Mouse (Mus musculus): ENCODE results near the gene Hist1h2bl. TPM values are rescaled to one million over a fixed set of nuclear protein-coding genes. Genes with fewer than 3 reads are reported as not detected.
A peak's percentile ranks its signal among the peaks of the same experiment; 100 is the strongest.

Gene Hist1h2bl
- total RNA-seq, 2 experiments from 2014 or later = 3.9 to 6.5 TPM

DNA sequence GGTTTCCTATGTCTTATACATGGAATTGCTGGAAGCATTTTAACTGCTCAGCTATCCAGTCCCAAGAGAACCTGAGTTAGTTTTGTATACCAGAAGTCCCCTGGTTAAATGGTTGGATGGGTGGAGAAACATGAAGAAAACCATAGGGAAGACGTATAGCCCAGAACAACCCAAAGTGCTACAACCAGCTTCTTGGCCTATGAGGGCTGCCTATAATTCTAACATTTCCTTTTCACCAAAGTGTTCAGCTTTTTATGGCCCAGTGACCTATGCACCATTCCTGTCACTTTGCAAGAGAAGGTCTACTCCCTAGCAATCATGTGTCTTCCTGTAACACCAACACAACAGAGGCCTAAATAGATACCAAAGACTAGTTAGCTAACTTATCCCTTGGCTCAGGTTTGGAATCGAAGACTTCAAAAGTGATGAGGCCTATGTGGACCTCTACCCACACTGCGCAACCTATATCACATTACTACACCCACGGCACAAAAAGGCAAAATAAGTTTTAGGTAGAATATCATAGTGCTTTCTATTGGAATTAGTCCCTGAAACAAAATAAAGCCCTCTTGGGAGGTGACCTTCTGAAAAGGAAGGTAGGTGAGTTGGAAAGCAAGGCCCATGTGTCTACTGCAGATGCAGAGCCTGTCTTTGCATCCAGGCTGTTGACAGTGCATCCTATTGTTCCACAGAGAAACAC lies 2.6 kb upstream of the Hist1h2bl start:
- no peak overlapping the region for H3K27ac ChIP-seq
- no peak for DNase-seq
- H3K4me3 ChIP-seq = no peak overlapping the region
- no peak for TF ChIP-seq CTCF (IDR thresholded peaks at IDR 0.05)
- intact Hi-C loops (cut with DNase I) = loop anchor here (5.0 to 10.0 kb wide), 3 partner anchors 34 to 1966 kb away; partner anchors contain the start of genes Hist1h1b, Hist1h2ac, Hist1h2ak and Hist1h2an

DNA sequence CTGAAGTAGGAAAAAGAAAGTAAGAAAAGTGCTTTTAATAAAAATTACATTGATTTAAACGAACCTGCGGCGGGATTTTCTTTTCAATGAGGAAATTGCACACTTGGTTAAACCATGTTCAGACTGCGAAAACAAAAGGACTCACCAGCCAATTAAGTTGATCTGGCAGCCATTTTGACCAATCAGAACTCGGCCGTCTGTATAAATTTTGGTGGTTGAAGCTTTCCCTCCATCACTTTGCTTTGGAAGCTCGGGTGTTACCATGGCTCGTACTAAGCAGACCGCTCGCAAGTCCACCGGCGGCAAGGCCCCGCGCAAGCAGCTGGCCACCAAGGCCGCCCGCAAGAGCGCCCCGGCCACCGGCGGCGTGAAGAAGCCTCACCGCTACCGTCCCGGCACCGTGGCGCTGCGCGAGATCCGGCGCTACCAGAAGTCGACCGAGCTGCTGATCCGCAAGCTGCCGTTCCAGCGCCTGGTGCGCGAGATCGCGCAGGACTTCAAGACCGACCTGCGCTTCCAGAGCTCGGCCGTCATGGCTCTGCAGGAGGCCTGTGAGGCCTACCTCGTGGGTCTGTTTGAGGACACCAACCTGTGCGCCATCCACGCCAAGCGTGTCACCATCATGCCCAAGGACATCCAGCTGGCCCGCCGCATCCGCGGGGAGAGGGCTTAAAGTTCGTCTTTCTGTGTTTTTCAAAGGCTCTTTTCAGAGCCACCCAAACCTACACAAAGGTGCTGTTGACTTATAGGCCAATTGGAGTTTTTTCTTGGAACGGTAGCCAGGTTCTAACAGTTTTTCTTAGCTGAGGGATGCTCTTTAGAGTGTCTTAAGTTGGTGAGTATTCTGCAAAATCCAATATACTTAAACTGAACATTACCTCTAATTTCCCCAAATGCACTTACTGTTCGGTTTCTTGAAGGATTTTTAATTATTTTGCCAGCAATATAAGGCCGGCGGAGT lies 1.7 kb upstream of the Hist1h2bl start, which contains the start of gene Hist1h3h:
Gene Hist1h3h, plus strand, starts transcription at position 263 of the 961 bp plus-strand sequence.
- intact Hi-C loops (cut with DNase I) = loop anchor here (5.0 to 10.0 kb wide), 3 partner anchors 35 to 1967 kb away; partner anchors contain the start of genes Hist1h1b, Hist1h2ac, Hist1h2ak and Hist1h2an

DNA sequence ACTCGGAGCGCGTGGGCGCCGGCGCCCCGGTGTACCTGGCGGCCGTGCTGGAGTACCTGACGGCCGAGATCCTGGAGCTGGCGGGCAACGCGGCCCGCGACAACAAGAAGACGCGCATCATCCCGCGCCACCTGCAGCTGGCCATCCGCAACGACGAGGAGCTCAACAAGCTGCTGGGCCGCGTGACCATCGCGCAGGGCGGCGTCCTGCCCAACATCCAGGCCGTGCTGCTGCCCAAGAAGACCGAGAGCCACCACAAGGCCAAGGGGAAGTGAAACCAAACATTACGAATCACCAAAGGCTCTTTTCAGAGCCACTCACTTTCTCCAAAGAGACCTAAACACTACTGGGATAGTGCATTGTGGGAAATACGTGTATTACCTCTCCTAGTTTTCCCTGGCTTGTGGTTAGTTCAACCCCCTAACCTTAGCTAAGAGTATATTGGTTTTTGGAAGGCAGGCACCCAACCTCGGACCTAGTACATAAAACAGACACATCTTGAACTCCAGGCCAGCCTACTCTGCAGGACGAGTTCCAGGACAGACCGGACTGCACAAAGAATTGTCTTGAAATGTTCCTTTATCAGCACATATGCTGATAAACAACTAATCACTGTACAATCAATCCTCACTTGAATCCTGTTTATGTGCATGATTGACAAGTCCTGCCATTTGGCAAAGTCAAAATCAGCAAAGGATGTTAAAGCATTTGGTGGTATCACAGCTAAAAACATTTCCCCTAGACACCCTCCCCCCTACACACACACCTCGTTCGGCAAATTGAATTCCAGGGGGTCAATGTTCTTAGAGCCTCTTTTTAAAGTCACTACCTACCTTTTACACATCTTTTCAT lies 823 bp upstream of the Hist1h2bl start:
- peak; percentile 16 for DNase-seq
- H3K27ac ChIP-seq = peak overlapping the region; percentile 77; the same call in 1 of the 2 replicates
- intact Hi-C loops (cut with DNase I) = loop anchor here (5.0 to 10.0 kb wide), 3 partner anchors 36 to 1968 kb away; partner anchors contain the start of genes Hist1h1b, Hist1h2ac, Hist1h2ak and Hist1h2an

More for the DNA sequence above, 1.7 kb upstream of the Hist1h2bl start, which contains the start of gene Hist1h3h:
- Histone ChIP-seq H3K4me3 (peak within 1 kb of the TSS; percentile 76), H3K27ac (peak within 1 kb of the TSS; percentile 65; the same call in 1 of the 2 replicates)
- peak; percentile 63 for DNase-seq

DNA sequence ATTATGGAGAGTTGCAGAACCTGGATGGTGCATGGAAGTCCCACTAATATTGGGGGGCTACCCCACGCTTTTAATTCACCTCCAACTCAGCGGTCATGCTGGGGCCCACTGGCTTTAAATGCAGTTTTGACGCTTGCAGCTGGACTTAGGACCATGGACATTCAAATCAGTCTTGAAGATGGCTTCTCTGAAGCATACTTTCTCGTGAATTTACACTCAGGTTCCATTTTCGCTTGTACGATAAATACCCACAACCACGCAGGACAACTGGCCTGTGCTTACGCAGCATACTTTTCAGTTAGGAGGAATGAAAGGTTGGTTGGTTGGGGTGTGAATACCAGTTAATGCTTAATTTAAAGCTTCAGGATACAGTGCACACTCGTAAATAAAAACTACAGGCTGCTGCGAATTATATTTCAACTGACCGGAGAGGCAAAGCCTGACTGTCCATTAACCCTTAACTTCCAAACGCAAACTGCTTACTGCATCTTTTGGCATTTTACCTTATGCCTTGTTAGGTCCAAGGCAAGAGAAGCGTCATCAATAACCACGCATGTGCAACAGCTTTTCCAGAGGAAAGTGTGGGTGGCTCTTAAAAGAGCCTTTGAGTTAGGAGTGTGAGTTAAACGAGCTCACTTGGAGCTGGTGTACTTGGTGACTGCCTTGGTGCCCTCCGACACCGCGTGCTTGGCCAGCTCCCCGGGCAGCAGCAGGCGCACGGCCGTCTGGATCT lies 646 bp downstream of the Hist1h2bl start:
- intact Hi-C loops (cut with DNase I) = loop anchor here (5.0 to 10.0 kb wide), 3 partner anchors 37 to 1970 kb away; partner anchors contain the start of genes Hist1h1b, Hist1h2ac, Hist1h2ak and Hist1h2an
- H3K27ac ChIP-seq = peak overlapping the region; percentile 77
- DNase-seq = no peak
- H3K4me3 ChIP-seq = peak overlapping the region; percentile 76
- TF ChIP-seq CTCF (IDR thresholded peaks at IDR 0.05) = no peak

More for the DNA sequence above, 823 bp upstream of the Hist1h2bl start:
- peak overlapping the region; percentile 76 for H3K4me3 ChIP-seq

DNA sequence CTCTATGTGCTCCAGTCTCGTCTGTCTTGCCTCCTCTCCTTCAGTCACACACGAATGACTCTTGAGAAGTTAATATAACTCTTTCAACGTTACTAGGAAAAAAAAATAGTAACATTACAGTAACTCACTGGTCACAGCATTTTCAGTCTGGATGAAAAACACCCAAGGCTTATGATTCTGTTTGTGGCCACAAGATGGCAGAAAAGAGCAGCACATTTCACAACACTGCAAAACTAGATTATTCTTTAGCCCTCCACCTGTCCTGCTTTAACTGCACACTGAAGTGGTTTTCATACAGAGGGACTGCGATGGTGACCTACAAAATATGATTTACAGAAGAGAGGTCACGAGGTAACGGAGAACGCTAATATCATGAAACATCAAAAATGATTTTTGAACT lies 1.2 kb downstream of the Hist1h2bl start:
- TF ChIP-seq CTCF (IDR thresholded peaks at IDR 0.05) = peak; percentile 97
- intact Hi-C loops (cut with DNase I) = loop anchor here (1.0 to 10.0 kb wide), 7 partner anchors 20 to 1970 kb away; partner anchors contain the start of genes Hist1h1b, Hist1h2ac, Hist1h2af and Hist1h2ak
- H3K4me3 ChIP-seq = peak overlapping the region; percentile 76
- DNase-seq = peak; percentile 40
- H3K27ac ChIP-seq = no peak overlapping the region

DNA sequence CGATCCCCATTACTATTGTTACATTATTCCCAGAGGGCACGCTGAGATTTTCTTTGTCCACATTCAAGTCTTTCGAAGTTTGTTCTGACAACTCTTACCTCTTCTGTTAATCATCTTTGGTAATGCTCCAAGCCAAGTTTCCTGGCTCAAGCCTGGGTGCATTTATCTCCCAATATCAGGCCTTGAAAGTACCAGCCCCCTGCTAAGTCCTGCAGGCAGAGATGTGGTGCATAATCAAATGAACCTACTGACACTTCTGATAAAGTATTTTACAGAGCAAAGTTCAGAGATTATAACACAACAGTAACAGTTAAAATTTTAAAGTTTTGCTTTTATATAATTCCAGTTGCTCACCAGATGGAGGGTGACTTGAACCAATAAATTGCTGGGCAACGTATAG lies 4.2 kb downstream of the Hist1h2bl start:
- Histone ChIP-seq H3K27ac (no peak overlapping the region), H3K4me3 (peak overlapping the region; percentile 89)
- intact Hi-C loops (cut with DNase I) = loop anchor here (5.0 to 10.0 kb wide), 5 partner anchors 73 to 1973 kb away; partner anchors contain the start of genes Hist1h1b, Hist1h2ac, Hist1h2af and Hist1h2an
- DNase-seq = no peak
- TF ChIP-seq CTCF (IDR thresholded peaks at IDR 0.05) = no peak

DNA sequence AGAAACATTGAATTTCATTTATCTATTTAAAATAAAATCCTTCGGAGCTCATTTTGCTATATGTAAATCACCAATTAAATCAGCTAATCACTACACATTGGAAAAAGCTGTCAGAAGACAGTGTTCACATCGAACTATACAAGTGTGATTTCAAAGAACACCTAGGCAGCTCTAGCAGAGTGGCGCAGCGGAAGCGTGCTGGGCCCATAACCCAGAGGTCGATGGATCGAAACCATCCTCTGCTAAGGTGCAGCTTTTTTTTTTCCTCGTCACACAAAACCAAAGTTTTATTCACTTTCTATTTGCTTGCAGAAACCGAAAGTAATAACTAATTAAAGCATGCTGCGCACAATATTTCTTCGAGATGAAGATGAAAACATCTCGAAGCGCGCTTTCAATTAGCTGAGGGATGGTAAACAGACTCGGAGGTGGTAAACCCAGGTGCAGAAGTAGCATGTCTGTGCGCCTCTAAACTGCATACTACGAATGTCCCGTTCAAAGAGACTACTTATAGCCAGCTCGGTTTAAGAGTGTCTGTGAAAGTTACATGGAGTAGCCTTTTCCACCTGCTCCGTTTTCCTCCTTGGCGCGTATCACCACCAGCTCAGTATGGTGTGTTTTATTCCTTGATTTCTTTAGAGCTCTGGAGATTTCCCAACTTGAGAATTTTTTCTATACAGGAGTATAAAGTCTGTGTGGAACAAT lies 5.0 kb downstream of the Hist1h2bl start:
- Histone ChIP-seq H3K4me3 (peak overlapping the region; percentile 89), H3K27ac (peak overlapping the region; percentile 87)
- intact Hi-C loops (cut with DNase I) = loop anchor here (5.0 to 10.0 kb wide), 5 partner anchors 74 to 1974 kb away; partner anchors contain the start of genes Hist1h1b, Hist1h2ac, Hist1h2af and Hist1h2an
- DNase-seq = peak; percentile 70
- no peak for TF ChIP-seq CTCF (IDR thresholded peaks at IDR 0.05)

DNA sequence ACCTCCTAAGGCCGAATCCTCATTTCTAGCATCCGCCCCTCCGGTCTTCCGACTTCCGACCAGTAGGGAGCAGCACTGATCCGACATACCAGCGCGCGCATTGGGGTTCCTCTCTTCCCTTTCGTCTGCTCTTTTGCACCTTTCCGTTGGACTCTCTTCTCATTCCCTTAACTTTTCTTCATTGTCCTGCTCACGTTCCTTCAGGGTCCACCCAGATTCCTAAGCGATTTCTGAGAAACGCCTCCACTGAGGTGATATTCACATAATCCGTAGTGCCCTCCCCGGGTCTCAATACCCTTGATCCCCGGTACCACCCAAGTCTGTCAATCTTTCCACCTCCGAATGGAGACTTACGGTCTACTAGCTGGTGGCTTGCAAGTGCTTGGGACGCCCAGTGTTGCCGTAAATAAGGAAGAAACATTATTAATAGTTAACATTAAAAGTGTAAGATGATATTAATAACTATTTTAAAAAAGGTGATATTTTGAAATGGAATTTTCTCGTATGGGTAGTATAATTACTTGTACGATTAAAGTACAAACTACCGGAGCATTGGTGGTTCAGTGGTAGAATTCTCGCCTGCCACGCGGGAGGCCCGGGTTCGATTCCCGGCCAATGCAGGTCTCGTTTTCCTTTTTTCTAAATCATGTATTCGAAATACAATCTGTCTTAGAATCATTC lies 5.8 kb downstream of the Hist1h2bl start:
- intact Hi-C loops (cut with DNase I) = loop anchor here (5.0 to 10.0 kb wide), 5 partner anchors 75 to 1975 kb away; partner anchors contain the start of genes Hist1h1b, Hist1h2ac, Hist1h2af and Hist1h2an
- peak; percentile 90 for DNase-seq
- Histone ChIP-seq H3K27ac (peak overlapping the region; percentile 87), H3K4me3 (peak overlapping the region; percentile 89)
- TF ChIP-seq CTCF (IDR thresholded peaks at IDR 0.05) = peak; percentile 92

DNA sequence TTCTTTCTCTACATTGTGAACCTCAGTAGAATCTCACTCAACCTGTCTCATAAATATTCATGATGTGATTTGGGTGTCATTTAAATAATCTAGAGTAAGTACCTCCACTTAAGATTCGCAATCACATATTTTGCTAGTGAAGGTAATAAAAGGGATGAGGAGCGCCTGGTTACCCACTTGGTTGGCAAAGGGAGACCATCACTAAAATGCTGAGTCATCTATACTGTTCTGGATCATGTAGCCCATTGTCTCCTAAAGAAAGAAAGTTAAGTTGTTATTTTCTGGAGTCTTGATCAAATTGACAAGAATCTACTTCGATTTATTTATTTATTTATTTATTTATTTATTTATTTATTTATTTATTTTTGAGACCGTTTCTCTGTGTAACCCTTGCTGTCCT lies 9.3 kb downstream of the Hist1h2bl start:
- no peak for TF ChIP-seq CTCF (IDR thresholded peaks at IDR 0.05)
- DNase-seq = no peak
- Histone ChIP-seq H3K4me3 (no peak overlapping the region), H3K27ac (no peak overlapping the region)
- intact Hi-C loops (cut with DNase I) = no loop called here
